Mouse (Mus musculus) midbrain, postnatal 0 days (tissue): ENCODE results near the gene Gm21663. TPM values are rescaled to one million over a fixed set of nuclear protein-coding genes. Genes with fewer than 3 reads are reported as not detected.
"Not testable (repeated sequence)": the region's sequence is repeated elsewhere in the genome, so short reads cannot be mapped to it uniquely, and the experiment has no call there.

Experiments
- ATAC-seq: fragments of 200-750 bp; cut with Nextera tagmentation; 2 replicates; pipeline ENCODE4 v1.8.0; 2017; ENCODE audit warnings: moderate number of reproducible peaks, mild to moderate bottlenecking, moderate TSS enrichment, moderate library complexity; ENCODE audit not compliant: low FRiP score
- DNase-seq: peaks from one replicate; pipeline ENCODE4 v3.0.0-alpha.2; 2015; ENCODE audit warnings: low spot score
- H3K27ac ChIP-seq: fragments of 300-500 bp; sonication (generic); 2 replicates; pipeline ENCODE4 v1.5.1; 2014; ENCODE audit warnings: low read depth, mild to moderate bottlenecking, low read length, mixed read lengths
- H3K27me3 ChIP-seq: fragments of 300-500 bp; sonication (generic); 2 replicates; pipeline ENCODE4 v1.6.1; 2014; ENCODE audit warnings: low read length, control low read depth, mixed read lengths; ENCODE audit not compliant: insufficient read depth
- H3K36me3 ChIP-seq: fragments of 300-500 bp; sonication (generic); 2 replicates; pipeline ENCODE4 v1.6.1; 2014; ENCODE audit warnings: low read length, control low read depth, mixed read lengths; ENCODE audit not compliant: insufficient read depth
- H3K4me1 ChIP-seq: fragments of 300-500 bp; sonication (generic); 2 replicates; pipeline ENCODE4 v1.6.1; 2014; ENCODE audit warnings: mild to moderate bottlenecking, control low read depth, antibody characterized with exemption, low read length, mixed read lengths; ENCODE audit not compliant: insufficient read depth
- H3K4me2 ChIP-seq: fragments of 300-500 bp; sonication (generic); 2 replicates; pipeline ENCODE4 v1.6.1; 2014; ENCODE audit warnings: low read depth, mild to moderate bottlenecking, low read length, mixed read lengths; ENCODE audit not compliant: poor library complexity, severe bottlenecking
- H3K4me3 ChIP-seq: fragments of 300-500 bp; sonication (generic); 2 replicates; pipeline ENCODE4 v1.5.1; 2014; ENCODE audit warnings: low read depth, mild to moderate bottlenecking, low read length, moderate library complexity
- H3K9ac ChIP-seq: fragments of 300-500 bp; sonication (generic); replicated peaks from 2 replicates; pipeline ENCODE4 v1.6.1; 2014; ENCODE audit warnings: mild to moderate bottlenecking, low read length, moderate library complexity, mixed read lengths; ENCODE audit not compliant: poor library complexity, severe bottlenecking
- H3K9me3 ChIP-seq: fragments of 300-500 bp; sonication (generic); 2 replicates; pipeline ENCODE4 v1.6.1; 2016; ENCODE audit warnings: low read length, control low read depth
- WGBS: fragments of 180-500 bp; shearing (Covaris S2); extraction: QIAGEN DNeasy Blood & Tissue Kit; methylation state at CpG from one replicate; pipeline ENCODE4 v1.1.7; 2014; 5-methylcytosine and 5-hydroxymethylcytosine counted together
- polyA plus RNA-seq: library from polyadenylated mRNA; unstranded; fragments of >200 nt; fragmentation: Nextera tagmentation; extraction: Ambion mirVana; gene quantifications from 2 replicates; pipeline ENCODE4 v1.2.1, GENCODE M21; 2015
- total RNA-seq: library from RNA; depleted of rRNA; stranded (reverse); fragments of >200 nt; gene quantifications from 2 replicates; pipeline ENCODE4 v1.2.3, GENCODE M21; 2014; rRNA removed

The Gm21663 gene
- total RNA-seq, result not detected in 2 replicates
- not detected in 2 replicates for polyA plus RNA-seq

GRCm38 (mm10) chr5:25942281-25942680 is at the start of gene Gm21663:
Gm21663 (minus strand) TSS chr5:25942381.
- 48% methylated on average over 2 of the region's 2 CpGs for WGBS
- not testable (repeated sequence) for ATAC-seq, H3K27ac ChIP-seq, H3K9me3 ChIP-seq, H3K4me2 ChIP-seq, H3K9ac ChIP-seq, DNase-seq, H3K4me1 ChIP-seq, H3K36me3 ChIP-seq, H3K27me3 ChIP-seq, H3K4me3 ChIP-seq

GRCm38 (mm10) chr5:25988550-25988949 is 46.4 kb upstream of the Gm21663 start, which contains the start of gene Gm21698:
Gm21698 (minus strand) TSS chr5:25988650.
- H3K27me3 ChIP-seq, ATAC-seq, H3K4me2 ChIP-seq, H3K36me3 ChIP-seq, H3K27ac ChIP-seq, H3K9me3 ChIP-seq, H3K9ac ChIP-seq, DNase-seq, H3K4me3 ChIP-seq, H3K4me1 ChIP-seq: not testable (repeated sequence)
- WGBS, result no CpG with 5 or more reads among the region's 3 CpGs

GRCm38 (mm10) chr5:25972563-25972962 is 30.4 kb upstream of the Gm21663 start, which contains the start of gene Gm21680:
Gm21680 (minus strand) TSS chr5:25972663.
- not testable (repeated sequence) for ATAC-seq, H3K27ac ChIP-seq, H3K4me2 ChIP-seq, H3K36me3 ChIP-seq, H3K27me3 ChIP-seq, H3K9ac ChIP-seq, DNase-seq, H3K9me3 ChIP-seq, H3K4me3 ChIP-seq, H3K4me1 ChIP-seq
- no CpG with 5 or more reads among the region's 2 CpGs for WGBS

GRCm38 (mm10) chr5:25957050-25957449 is 14.9 kb upstream of the Gm21663 start:
- H3K36me3 ChIP-seq, H3K9ac ChIP-seq, H3K27ac ChIP-seq, H3K4me1 ChIP-seq, H3K9me3 ChIP-seq, DNase-seq, H3K27me3 ChIP-seq: not testable (repeated sequence)
- WGBS, result 66% methylated on average over 16 of the region's 17 CpGs
- peak; percentile 16; the same call in 1 of the 2 replicates for ATAC-seq
- H3K4me2 ChIP-seq, result peak overlapping the region; percentile 35
- H3K4me3 ChIP-seq, result peak overlapping the region; percentile 25; the same call in 1 of the 2 replicates

GRCm38 (mm10) chr5:25956611-25957010 is 14.4 kb upstream of the Gm21663 start:
- DNase-seq, H3K27me3 ChIP-seq, H3K36me3 ChIP-seq, H3K27ac ChIP-seq, H3K9ac ChIP-seq, H3K9me3 ChIP-seq, H3K4me1 ChIP-seq: not testable (repeated sequence)
- H3K4me3 ChIP-seq, result peak overlapping the region; percentile 25
- peak overlapping the region; percentile 35 for H3K4me2 ChIP-seq
- 39% methylated on average over 27 of the region's 32 CpGs for WGBS
- peak; percentile 72 for ATAC-seq

- WGBS, result 72% methylated on average over 2 of the region's 2 CpGs
- not testable (repeated sequence) for ATAC-seq, H3K27ac ChIP-seq, H3K27me3 ChIP-seq, H3K9me3 ChIP-seq, H3K9ac ChIP-seq, DNase-seq, H3K4me1 ChIP-seq, H3K4me3 ChIP-seq, H3K4me2 ChIP-seq, H3K36me3 ChIP-seq
These were observed 12.1 kb upstream of the Gm21663 start, which contains the start of gene Gm21671 for GRCm38 (mm10) chr5:25954317-25954716. Gm21671 (minus strand) TSS chr5:25954417.

- 88% methylated on average over 2 of the region's 2 CpGs for WGBS
- not testable (repeated sequence) for DNase-seq, ATAC-seq
These were observed 3.2 kb upstream of the Gm21663 start for GRCm38 (mm10) chr5:25945391-25945790.

More at GRCm38 (mm10) chr5:25945391-25945790, 3.2 kb upstream of the Gm21663 start:
- not testable (repeated sequence) for H3K9me3 ChIP-seq, H3K27me3 ChIP-seq, H3K4me2 ChIP-seq, H3K27ac ChIP-seq, H3K36me3 ChIP-seq, H3K4me1 ChIP-seq, H3K9ac ChIP-seq, H3K4me3 ChIP-seq
